8 mouse cellular contexts compared by ENCODE assay signal in genomic region chr3:95985209-95986000, GRCm38 (mm10). TPM values are rescaled to one million over a fixed set of nuclear protein-coding genes. Genes with fewer than 3 reads are reported as not detected.
A peak's percentile ranks its signal among the peaks of the same experiment; 100 is the strongest.
DNase-seq lines count a peak whose midpoint lies in the region; TF ChIP-seq lines count a peak whose summit lies in the region.

No protein-coding gene starts in this region.

- no peak for TF ChIP-seq CTCF in C2C12 (IDR thresholded peaks at IDR 0.05; ENCODE audit: control insufficient read depth, insufficient read depth, insufficient read length)
- TF ChIP-seq CTCF in embryonic fibroblast, embryonic 13.5 days (IDR thresholded peaks at IDR 0.05; ENCODE audit: borderline replicate concordance, insufficient read depth, low read length): no peak

- H3K27me3 ChIP-seq in C2C12 (ENCODE audit: control insufficient read depth, insufficient read depth, insufficient read length): no peaks in the 10 kb centered on the region

- H3K36me3 ChIP-seq in C2C12 (ENCODE audit: control insufficient read depth, insufficient read depth) (peaks cover 29% of the 10 kb centered on the region), macrophage (ENCODE audit: inconsistent target) (peaks cover 21% of the 10 kb centered on the region)

- no peaks in the 10 kb centered on the region for H3K79me3 ChIP-seq in C2C12 (ENCODE audit: low read depth)

- TF ChIP-seq POLR2A in embryonic fibroblast, embryonic 13.5 days (IDR thresholded peaks at IDR 0.05; ENCODE audit: low read depth, low read length): peak; percentile 92

- peak overlapping the region; percentile 76 for H3K27ac ChIP-seq in embryonic fibroblast, embryonic 13.5 days (ENCODE audit: insufficient read depth, low read length)
- H3K27ac ChIP-seq in macrophage: peak overlapping the region; percentile 100

- DNase-seq in adrenal gland, postnatal 25 days: peak; percentile 18
- DNase-seq in heart, postnatal 10 days: peak; percentile 83 to 85
- DNase-seq in large intestine, adult 2 months (ENCODE audit: low read depth, low spot score): peak; percentile 55
- DNase-seq in right cerebral cortex, adult 18-20 months: peak; percentile 74
- DNase-seq in thymus, postnatal 25 days: no peak

- H3K79me2 ChIP-seq in C2C12 (ENCODE audit: control insufficient read depth, insufficient read depth): no peaks in the 10 kb centered on the region
- H3K79me2 ChIP-seq in macrophage (ENCODE audit: inconsistent target): peaks cover 16% of the 10 kb centered on the region

- WGBS in large intestine, adult 2 months: 16% methylated on average over 12 of the region's 12 CpGs
- 27% methylated on average over 11 of the region's 12 CpGs for WGBS in macrophage (ENCODE audit: missing documents)

- peaks cover 19% of the 10 kb centered on the region for H3K4me1 ChIP-seq in embryonic fibroblast, embryonic 13.5 days (ENCODE audit: control insufficient read depth, insufficient read depth, low read length)

- intact Hi-C loops in heart, postnatal 10 days (cut with DNase I): no loop called here

- no peak overlapping the region for H3K4me3 ChIP-seq in C2C12 (ENCODE audit: insufficient read depth, poor library complexity, severe bottlenecking)
- no peak overlapping the region for H3K4me3 ChIP-seq in embryonic fibroblast, embryonic 13.5 days (ENCODE audit: insufficient read depth, low read length)
- H3K4me3 ChIP-seq in macrophage (ENCODE audit: inconsistent target): no peak overlapping the region

- peak overlapping the region; percentile 55 for H3ac ChIP-seq in C2C12 (ENCODE audit: control insufficient read depth, insufficient read length, low read depth)

TF ChIP-seq in C2C12, 6 proteins besides CTCF, POLR2A, EP300 and RAD21:
- no peak for TF ChIP-seq CEBPB (IDR thresholded peaks at IDR 0.05; ENCODE audit: low read depth)
- TF ChIP-seq MAX (IDR thresholded peaks at IDR 0.05): no peak
- no peak for TF ChIP-seq MYOG (IDR thresholded peaks at IDR 0.05; ENCODE audit: control insufficient read depth, extremely low read depth, insufficient read length)
- TF ChIP-seq MYOD1 (IDR thresholded peaks at IDR 0.05; ENCODE audit: control insufficient read depth, insufficient read length, low read depth): no peak
- TF ChIP-seq USF1 (IDR thresholded peaks at IDR 0.05; ENCODE audit: low read depth): no peak
- TF ChIP-seq FOSL1 (IDR thresholded peaks at IDR 0.05; ENCODE audit: insufficient read depth, low read length, poor library complexity, severe bottlenecking): no peak

RNA-seq across cellular contexts. Expression of gene Plekho1, which starts 10.4 kb away (rescaled TPM):
- polyA plus RNA-seq in C2C12 (2012; fragmentation: generic; extraction: Trizol) (103 TPM), macrophage (2018) (189 to 264 TPM (median 249 TPM) in 3 replicates)
- total RNA-seq in adrenal gland, postnatal 25 days (2021): 18.6 and 25.1 TPM in 2 replicates
- 53.5 and 57.7 TPM in 2 replicates for polyA plus RNA-seq in embryonic fibroblast, embryonic 13.5 days (2011; ENCODE audit: insufficient read length, low read depth, missing spikeins)
- 100 to 1,000 TPM; 111 to 118 TPM for total RNA-seq in heart, postnatal 10 days (2021)
- 49.7 and 54.9 TPM in 2 replicates for polyA plus RNA-seq in large intestine, adult 2 months (2012; rRNA removed)
- total RNA-seq in macrophage (2018; cell fraction: chromatin; rRNA removed): 100 to 1,000 TPM; 115 to 354 (median 220) TPM
- 100 to 1,000 TPM; 154 to 259 (median 208) TPM for total RNA-seq in macrophage (2018; cell fraction: cytosol; rRNA removed)
- 100 to 1,000 TPM; 160 to 320 (median 230) TPM for total RNA-seq in macrophage (2018; cell fraction: nucleus; rRNA removed)

RNA-seq across cellular contexts. Expression of gene Anp32e, which starts 56.4 kb away (rescaled TPM):
- polyA plus RNA-seq in C2C12 (2012; fragmentation: generic; extraction: Trizol) (66.3 TPM), macrophage (2018) (40.1 to 196 TPM (median 80.7 TPM) in 3 replicates)
- 77.8 and 94.0 TPM in 2 replicates for total RNA-seq in adrenal gland, postnatal 25 days (2021)
- polyA plus RNA-seq in embryonic fibroblast, embryonic 13.5 days (2011; ENCODE audit: insufficient read length, low read depth, missing spikeins): 161 and 235 TPM in 2 replicates
- total RNA-seq in heart, postnatal 10 days (2021): 100 to 1,000 TPM; 102 to 109 TPM
- polyA plus RNA-seq in large intestine, adult 2 months (2012; rRNA removed): 13.8 and 18.8 TPM in 2 replicates
- total RNA-seq in macrophage (2018; cell fraction: chromatin; rRNA removed): 10 to 100 TPM in 16 of 26 experiments, 1 to 10 TPM in 10; 5.8 to 31.9 (median 11.0) TPM
- total RNA-seq in macrophage (2018; cell fraction: cytosol; rRNA removed): 10 to 100 TPM; 24.0 to 62.5 (median 37.7) TPM
- total RNA-seq in macrophage (2018; cell fraction: nucleus; rRNA removed): 10 to 100 TPM; 11.2 to 50.9 (median 18.7) TPM
